Mouse (Mus musculus) erythroid progenitor cell, adult 5-6 weeks (primary cell): ENCODE measurements around the gene Gnb1l. TPM values are rescaled to one million over a fixed set of nuclear protein-coding genes. Genes with fewer than 3 reads are reported as not detected.

Source experiments
- ATAC-seq: replicated peaks from 2 replicates; pipeline ENCODE4 v1.8.0; 2016; ENCODE audit warnings: moderate number of reproducible peaks, mild to moderate bottlenecking, moderate TSS enrichment, inconsistent platforms; ENCODE audit not compliant: poor library complexity, low FRiP score, severe bottlenecking
- total RNA-seq, 2 experiments: library from RNA; stranded (forward) in 1 of 2; stranded (reverse) in 1 of 2; fragments of 150-400 nt in 1 of 2; fragments of 186-747, 209-891 nt in 1 of 2; gene quantifications; 2 replicates each; pipeline versions ENCODE4 v1.2.3 to v1.2.4; 2015 to 2017; ENCODE audit warnings: low replicate concordance in 2 of 2

Gene Gnb1l
- total RNA-seq, 2 experiments from 2014 or later: 17.2 TPM; not detected in 1

DNA sequence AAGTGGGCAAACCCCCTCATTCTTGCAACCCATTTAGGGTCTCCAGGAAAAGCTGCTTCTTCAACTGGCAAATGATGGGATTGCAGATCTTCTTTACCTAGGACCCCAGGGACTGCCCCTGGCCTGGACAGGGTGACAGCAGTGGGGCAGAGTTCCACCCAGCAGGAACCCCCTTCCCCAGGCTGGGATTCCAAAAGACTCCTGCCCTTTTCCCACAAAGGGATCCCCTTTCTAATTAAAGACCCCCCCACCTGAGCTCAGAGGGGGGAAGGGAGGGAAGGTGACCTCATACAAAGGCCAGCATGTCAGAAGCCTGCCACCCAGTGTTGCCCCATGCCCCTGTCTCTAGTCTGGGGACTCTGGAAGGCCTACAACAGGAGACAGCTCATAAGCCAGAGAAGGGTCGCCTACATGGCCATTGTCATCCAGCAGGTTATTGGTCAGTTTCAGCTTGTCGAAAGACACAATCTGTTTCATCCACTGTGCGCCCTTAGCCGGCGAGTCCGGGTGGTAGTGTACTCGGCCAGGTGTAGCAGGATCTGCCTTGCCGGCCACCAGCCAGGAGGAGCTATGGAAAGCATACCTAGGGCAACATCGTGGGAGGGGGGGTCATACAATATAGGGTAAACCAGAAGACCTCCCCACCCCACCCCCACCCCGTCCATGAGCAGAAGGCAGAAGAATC is 85.3 kb downstream of the Gnb1l start:
- ATAC-seq: no peak

DNA sequence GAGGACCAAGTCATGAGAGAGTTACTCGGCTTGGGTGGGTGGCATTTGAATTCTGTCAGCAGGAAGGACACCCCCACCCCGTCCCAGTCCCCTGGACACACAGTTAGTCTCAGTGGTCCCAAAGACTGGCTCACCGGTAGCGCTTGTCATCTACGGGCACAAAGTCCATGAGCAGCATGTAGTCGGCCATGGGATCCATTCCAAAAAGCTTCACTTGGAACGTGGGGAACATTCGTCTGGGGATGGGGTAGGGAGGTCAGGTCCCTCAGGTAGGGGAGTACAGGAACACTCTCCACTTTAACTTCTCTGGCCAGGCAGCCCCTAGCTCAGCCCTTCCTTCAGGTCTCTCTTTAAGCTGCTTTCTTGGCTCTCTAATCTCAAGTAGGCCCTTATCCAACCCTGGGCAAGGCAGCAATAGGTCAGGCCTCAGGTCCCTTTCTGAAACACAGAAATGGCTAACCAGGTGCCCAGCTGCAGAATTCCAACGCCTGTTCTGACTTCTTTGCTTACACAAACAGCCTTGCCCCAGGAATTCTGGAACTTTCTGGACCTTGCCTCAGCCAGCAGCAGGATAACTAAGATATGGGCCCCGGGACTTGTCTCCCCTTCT is 86.5 kb downstream of the Gnb1l start:
- ATAC-seq: no peak

DNA sequence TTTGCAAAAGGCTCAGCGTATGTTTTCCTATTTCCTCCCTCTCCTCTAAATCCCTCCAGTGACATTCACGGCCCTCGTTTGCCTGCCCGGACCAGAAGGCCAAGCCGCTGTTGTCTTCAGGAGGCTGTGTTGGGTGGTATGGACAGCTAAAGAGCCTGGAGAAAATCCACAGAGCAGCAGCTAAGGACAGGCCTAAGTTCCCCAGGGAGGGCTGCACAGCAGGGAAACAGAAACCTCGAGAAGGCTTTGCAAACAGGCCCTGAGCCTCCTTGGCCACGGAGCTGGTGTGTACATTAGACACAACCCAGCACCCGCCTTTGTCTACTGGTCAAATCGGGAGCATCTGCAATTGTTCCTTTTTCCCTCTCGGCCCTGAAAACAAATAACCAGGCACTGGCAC is 87.2 kb downstream of the Gnb1l start:
- ATAC-seq: no peak

DNA sequence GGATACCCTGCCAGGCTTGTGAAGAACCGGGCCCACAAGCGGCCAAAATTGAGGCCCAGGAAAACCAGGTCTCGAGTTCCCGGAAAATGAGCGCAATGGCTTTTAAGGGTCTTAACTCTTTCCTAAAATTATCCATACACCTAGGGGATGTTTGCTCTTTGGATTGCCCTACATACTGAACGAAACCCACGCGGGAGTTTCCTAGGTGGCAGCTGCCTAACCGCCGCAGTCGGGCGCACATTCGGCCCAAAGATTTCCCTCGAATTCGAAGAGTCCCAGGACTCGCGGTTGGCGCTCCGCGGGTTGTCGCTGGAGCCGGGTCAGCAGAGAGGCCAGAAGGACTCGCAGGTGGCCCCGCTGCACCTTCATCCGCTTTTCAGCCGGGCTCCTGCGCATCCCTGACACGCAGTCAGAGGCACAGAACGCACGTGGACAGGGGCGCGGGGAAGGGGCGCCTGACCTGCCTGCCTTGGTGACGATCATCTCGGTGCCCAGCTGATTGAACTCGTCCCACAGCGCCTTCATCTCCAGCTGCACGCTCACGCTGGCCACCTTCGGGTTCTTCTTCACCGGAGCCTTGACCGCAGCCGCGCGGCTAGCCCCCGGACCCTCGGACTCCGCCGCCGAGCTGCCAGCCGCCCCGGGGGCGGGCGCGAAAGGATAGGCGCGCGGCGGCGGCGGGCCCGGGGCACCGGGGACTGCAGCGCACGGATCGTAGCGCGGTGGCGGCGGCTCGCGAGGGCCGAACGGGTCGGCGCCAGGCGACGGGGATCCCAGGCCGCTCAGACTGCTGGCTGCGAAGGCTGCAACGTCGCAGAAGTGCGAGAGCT is 87.8 kb downstream of the Gnb1l start:
- no peak for ATAC-seq

DNA sequence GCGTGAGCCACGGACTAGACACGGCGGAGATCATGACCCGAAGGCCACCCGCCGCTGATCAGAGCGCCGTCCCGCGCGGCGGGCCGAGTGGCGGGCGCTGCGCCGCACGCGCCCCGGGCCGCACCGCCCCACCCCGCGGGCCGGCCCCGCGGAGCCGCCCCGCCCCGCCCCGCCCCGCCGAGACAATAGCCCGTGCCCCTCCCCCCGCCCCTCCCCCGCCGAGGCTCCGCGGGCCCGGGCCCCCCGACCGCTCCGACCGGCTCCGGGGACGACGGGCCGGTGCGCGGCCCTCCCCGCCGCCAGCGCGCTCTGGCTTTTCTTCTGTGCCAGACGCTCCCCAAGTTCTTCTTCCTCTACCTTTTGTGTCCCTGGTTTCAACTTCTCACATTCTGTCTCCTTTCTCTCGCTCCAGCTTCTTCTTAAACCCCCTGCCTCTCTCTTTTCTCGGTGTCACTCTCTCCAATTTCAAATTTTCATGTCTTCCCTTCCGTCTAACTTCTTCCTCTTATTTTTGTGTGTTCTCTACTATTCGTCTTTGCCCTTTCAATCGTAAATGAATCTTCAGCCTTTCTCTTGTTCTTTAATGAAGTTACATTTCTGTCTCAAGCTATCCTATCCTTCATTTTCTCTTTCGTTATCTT is 88.5 kb downstream of the Gnb1l start:
- ATAC-seq: no peak

DNA sequence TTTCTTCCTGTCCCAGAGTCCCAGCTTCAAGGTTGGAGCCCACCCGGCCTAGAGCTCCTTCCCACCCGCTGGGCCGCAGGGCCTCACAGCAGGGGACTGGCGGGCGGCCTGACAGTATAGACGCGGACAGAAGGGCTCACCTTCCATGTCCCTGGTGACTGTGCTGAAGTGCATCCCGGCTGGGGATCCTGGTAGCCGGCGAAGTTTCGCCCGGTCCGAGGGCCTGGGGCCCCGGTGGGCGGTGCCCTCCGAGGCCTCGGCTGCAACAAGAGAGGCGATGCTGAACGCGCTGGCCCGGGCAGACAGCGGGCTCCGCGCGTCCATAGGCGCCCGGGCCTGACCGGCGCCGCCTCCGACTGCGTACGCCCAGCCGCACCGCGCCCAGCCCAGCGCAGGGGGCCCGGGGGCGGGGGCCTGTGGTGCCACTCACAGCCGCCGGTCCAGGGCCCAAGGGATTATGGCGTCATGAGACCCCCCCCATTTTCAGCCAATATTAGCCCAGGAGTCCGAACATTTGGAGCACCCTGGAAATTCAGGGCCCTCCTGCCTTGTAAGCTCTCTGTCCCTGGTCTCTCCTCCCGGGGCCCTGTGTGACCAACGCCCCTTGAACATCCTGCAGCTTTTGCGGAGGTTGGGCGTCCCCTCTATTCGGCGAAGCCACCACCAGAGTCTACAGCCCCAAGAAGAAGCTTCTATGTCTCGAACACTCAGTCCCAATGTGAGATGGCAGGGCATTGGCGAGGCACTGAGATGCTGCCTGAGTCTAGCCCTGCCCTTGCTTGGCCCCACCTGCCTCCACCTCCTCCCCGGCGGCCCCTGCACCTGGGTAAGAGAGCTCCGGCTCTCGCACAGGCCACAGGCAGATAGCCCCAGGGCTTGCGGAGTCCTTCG is 89.6 kb downstream of the Gnb1l start:
- no peak for ATAC-seq

DNA sequence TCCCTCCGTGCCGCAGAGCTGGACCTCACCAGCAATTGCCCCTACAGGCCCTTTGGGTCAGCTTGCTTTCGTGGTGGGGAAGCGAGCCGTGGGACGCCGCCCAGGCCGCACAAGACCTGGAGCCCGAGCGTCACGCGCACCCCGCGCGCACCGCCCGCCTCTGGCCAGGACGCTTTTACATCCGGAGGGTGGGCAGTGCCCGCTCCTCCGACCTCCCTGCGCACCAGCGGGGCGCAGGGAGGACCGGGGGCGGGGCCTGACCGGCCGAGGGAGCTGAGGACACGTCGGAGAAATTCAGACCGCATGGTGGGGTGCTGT is 90.2 kb downstream of the Gnb1l start:
- no peak for ATAC-seq

DNA sequence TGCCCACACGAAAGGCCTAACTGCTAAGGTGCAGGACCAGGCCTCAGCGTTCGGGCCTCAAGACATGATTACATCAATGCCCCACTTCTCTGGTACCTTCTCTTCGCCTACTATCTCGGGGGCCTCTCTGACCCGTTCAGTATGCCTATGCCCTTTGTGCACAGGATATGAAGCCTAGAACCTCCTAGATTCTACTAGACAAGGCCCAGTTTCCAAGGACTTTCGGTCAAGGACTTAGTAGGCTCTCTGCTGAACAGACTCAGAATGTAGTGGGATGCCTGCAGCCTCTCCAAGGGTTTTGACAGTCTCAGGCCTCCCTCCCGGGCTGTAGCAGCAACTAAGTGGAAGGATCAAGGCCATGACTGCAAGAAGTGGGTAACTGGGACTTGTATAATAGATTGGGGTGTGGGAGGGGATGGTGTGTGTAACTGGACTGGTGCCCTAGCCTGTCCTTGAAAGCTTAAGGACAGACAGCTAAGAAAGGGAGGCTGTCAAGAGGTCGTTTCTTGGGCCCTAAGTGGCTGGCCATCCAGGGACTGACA is 90.6 kb downstream of the Gnb1l start:
- ATAC-seq: no peak

DNA sequence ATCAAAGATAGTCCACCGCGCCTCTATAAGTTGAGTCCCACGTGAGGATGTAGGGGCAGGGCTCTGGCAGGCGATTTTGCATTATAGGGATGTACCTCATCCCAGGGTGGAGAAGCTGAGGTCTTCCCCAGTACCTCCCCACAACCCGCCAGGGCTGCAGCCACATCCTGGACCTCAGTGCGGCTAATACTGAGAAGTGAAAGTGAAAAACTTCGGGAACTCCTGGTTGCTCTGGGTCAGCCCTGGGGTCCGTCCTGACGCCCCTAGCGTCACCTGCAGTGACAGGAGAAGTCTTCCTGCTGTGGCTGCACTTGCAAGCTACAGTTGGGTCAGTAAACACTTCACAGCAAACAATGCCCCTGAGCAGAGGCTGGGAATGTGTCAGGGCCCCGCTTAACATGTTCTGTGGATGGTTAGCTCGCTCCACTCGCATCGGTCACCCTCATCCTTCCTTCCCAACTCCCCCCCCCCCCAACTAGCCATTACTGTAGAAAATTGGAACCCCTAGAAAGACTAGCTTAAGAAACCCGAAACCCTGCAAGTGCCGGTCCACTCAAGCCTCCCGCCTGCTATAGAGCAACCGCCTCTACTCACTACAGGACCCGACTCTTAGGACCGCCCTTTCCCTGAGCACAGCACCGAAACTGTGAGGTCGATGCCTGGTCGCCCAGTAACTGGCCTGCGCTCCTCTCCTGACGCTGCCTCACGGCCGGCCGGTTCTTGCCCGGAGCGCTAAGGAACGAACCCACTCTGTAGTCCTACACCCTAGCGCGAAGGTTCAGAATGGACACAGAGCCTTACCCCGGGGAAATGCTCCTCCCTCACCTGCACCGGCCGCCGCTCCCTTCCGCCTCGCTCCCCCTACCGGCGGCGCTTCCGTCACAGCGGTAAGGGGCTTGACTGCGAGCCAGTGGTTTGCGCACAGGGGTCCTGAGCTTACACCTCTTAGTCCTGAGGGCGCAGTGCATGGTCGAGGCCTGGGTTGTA is 91.6 kb downstream of the Gnb1l start, which contains the start of gene Tbx1:
Gene Tbx1 (minus strand): TSS at position 868 of the 987 bp plus-strand sequence.
- no peak for ATAC-seq

DNA sequence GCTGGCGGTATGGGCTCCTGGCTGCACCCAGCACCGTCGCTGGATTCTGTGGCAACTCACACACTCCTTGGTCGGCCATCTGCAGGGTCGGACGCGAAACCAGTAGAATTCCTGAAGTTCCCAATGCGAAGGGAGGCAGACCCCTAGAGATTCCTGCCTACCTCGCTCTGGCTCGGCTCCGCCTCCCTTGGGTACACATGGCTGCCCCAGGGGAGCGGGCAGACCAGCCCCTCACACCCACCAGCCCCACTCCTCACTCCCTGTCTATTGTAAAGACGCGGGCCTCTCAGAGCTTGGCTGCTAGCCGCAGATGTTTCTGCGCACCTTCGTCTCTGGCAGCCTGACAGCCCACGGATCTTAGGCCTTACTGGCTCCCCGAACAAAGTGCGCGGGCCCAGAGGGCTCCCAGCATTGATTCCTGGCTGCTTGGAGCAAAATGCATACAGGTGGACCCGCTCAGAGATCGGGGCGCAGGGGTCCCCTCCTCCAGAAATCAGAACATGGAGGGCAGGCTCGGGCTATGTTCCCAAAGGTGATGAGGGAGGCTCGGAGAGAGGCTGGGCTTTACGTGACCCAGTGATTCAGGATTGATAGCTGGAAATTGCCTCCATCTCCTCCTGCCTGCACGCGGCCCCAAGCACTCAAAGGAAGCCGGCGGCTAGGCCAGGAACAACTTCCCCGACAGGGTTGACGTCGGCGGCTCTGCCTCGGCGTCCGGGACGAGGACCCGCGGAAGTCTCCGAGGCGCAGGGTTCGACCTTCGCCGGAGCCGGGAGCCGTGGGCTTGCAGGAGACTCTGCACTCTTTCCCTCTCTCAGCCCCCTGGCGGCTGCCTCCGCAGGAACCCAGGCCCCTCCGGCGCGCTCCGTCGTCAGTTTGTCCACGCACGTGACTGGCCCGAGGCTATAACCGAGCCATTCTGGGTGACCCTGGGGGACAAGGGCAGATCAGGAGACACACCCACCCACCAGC is 92.8 kb downstream of the Gnb1l start:
- ATAC-seq: no peak

DNA sequence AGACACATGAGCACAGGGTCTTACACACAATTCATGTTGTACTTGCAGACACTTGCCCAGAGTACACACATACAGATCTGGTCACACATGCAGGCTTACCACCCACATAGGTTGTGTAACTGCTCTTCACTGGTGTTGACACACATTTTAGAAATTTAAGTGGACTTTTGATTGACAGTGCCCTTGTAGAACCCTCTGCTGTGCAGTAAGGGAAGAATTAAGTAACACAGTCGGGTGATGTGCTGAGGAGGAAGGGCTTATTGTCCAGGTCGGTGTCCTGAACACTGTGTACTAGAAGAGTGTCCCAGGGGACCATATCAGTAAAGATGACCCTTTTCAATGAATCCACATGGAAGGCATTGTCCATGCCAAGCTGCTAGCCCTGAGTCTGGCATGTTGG is 95.4 kb downstream of the Gnb1l start:
- ATAC-seq: no peak

DNA sequence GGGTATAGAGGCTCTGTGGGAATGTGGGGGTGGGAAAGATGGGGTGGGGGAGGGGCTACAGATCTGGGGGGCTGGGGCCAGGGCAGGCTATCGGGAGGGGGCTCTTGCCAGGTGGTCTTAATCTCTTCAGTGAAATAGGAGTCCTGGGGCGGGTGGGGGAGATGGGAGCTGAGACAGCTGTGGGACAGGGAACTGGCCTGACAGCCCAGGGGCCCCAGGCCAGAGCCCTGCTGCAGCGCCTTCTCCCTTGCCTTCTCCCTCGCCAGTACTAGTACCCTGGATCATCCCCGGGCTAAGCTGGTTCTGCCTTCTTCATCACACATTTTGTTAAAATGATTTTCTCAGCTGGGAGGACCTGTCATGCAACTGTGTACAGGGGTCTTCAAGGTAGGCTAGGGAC is 97.7 kb downstream of the Gnb1l start:
- no peak for ATAC-seq

DNA sequence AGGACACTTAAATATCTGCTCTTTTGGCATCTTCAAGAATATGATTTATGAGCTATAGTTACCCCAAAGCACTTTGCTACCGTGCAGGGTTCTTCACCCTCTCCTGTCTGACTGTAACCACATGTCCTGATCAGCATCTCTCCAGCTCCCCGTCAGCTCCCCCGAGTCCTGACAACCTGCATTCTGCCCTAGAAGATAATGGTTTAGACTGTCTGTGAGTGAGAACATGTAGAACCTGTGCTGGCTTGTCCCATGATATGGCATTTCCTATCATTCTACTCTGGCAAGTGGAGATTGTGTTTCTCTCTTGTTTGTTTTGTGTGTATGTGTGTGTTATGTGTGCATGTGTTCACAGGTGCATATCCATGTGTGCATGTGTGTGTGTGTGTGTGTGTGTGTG is 99.5 kb downstream of the Gnb1l start:
- no peak for ATAC-seq

DNA sequence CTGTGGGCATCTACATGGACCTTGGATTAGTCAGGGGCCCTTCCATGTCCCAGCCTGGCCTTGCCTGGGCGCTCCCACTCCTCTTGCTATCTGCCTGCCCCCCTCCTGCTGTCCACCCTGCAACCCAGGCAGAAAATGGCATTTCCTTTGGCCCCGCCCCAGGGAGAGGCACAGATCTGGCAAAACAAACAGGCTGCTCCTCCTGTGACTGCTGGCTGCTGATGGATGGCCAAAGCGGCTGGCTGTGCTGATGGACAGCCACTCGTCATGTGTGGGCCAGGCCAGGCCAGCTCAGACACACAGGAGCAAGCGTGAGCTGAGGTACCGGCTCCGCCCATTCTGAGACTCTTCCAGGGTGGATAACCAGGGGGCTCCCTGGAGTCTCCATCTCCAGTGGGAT is 102.9 kb downstream of the Gnb1l start:
- ATAC-seq: no peak

DNA sequence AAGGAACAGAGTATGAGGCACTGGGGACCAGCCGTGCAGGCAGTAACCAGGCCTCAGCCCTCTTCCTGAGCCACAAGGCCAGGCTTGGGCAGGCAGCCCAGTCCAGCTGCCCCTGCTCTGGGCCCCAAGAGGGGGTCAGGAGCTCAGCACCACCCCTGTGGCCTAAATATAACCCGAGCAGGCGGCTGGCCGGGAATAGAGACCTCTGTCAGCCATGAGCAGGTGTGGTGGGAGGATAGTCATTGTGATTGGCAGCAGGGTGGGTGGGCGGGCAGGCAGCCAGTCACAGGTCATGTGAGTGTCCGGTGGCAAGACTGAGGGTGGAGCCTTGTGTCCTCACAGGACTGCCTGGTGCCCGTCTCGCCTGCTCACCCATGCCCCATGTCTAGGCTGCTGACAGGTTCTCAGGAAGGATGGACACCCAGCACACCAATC is 105.8 kb downstream of the Gnb1l start:
- ATAC-seq: no peak

DNA sequence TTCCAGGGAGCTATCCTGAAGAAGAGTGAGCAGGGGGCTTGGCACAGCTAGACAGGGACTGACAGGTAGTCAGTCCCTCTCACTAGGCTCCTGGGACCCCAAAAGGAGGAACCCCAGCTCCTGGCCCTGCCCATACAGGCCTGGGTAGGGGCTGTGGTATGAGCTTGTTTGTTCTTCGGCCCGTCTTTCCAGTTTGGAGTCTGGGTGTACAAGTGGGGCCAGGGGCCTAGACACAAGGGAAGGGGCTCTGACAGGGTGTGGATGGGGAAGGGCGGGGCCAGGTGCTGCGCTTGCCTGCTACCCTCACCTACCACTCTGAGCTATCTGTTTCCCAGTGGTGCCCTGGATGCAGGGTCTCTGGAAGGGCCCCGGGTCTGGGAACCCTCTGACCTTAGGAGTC is 107.2 kb downstream of the Gnb1l start:
- ATAC-seq: no peak

DNA sequence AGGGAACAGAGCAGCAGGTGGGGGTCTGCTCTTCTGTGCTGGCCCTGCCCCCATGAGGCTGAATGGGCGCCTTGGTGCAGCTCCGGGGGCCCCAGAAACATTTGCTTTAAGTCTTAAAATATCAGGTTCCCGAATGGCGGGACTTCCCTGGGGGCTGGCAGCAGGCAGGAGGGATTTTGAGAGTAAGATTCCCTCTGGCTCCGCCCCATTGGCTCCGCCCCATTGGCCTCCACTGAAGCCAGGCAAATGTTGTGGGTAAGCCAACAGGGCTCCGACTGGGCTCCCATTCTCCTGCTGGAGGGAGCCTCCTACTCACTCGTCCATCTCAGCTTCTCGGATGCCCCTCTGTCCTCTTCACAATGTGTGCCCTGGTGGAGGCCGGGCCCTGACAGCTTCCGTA is 109.7 kb downstream of the Gnb1l start:
- ATAC-seq: no peak
